Mouse (Mus musculus) T-helper 1 cell (primary cell): ENCODE results near the gene Anks1b.

Experiments
- in situ Hi-C: fragments of 300-600 bp; cut with MboI, MseI; formaldehyde crosslinking; loops from one replicate; pipeline ENCODE4 v1.15.1; 2025; ENCODE audit warnings: high pct_unique_total_duplicates

Anks1b gene

DNA sequence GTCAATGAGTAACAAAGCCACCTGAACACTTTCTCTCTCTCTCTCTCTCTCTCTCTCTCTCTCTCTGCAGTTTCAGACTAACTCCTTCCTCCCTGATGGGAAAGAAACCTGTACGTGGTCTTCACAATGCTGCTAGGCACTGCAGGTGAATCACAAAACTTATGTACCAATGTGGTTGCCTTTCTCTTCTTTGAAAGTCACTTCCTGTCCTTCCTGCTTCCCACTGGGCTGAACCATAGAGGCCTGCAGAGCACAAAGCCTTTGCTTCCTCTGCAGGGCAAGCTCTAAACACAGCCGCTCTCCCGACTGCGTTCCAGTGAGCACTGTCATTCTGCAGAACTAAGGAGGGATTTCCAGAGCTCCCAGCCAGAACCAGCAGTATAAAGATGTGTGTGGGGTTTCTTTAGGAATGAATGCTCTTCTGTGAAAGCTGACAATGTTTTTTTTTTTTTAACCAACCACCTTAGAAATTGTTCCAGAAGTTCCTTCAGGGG, 931.3 kb downstream of the Anks1b start:
- in situ Hi-C loops = no loop called here

DNA sequence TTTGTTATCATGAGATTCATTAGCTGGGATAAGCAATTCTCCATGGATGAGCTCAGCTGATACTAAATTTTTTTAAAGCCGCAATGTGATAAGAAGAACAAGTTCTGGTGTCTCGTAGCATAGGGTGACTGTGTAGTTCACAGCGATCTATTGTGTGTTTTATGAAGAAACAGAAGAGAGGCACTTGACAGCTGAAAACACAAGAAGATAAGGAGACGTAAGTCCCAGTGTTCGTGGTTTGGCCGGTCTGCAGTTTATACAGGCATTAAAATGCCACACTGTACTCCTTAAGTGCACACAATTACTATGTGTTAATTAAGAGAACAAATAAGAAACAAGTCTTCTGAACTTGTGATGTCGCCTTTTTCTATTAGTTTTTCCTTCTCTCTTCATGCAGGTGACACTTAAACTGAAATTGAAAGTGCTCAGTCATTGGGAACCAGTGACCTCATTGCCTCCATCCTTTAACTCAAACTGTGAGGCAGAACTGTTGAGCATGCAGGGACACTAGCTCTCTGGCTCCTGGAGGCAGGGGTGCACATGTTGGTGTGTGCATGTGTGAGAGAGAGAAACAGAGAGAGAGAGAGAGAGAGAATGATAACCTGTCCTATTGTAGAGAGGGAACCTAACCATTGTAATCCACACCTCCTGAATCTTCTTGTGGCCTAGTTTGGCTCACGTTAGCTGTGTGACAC, 935.5 kb downstream of the Anks1b start:
- in situ Hi-C loops = no loop called here

DNA sequence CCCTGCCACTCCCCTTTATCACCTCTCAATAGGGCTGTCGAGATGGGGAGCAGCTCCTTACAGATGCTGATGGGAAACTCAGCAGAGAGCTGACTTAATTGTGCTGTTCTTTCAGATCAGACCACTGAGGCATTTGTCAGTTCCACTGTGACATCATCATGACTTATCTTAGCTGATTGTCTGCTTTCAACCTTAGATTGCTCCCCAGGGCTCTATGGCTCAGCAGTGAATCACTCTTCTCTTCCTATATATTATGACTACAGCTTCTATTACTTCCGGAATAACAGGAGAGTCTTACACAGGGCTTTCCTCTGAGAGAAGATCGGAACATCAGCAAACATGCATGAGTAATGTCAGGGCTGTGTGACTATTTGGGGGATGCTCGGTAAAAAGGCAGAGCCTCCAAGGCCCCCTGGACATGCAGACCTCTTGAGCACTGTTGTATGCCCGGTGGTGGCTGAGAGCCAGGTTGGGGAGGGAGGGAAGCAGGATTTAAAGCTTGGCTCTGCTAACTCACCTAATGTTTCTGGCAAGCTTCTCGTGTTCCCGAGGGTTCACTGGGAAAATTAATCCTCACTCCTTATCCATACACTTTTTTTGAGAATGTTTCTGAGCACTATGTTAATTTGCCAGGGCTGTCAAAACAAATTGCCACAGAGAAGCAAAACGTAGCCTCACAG, 936.7 kb downstream of the Anks1b start:
- in situ Hi-C loops = no loop called here

DNA sequence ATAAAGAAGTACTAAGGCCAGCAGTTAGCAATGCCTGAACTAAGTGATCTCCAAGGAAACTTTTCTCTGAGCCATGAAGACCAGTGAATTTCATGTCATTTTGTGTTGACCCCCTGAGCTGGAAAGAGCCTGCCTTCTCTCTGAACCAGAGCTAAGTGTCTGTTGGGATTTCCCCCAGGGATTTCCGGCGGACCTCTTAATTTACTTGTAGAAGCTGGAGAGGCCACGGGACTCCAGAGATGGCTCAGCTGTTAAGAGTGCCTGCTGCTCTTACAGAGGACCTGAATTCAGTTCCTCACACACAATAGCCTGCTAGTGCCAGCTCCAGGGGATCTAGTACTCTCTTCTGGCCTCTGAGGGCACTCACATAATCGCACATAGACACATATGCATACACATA, 938.1 kb downstream of the Anks1b start:
- in situ Hi-C loops = no loop called here

DNA sequence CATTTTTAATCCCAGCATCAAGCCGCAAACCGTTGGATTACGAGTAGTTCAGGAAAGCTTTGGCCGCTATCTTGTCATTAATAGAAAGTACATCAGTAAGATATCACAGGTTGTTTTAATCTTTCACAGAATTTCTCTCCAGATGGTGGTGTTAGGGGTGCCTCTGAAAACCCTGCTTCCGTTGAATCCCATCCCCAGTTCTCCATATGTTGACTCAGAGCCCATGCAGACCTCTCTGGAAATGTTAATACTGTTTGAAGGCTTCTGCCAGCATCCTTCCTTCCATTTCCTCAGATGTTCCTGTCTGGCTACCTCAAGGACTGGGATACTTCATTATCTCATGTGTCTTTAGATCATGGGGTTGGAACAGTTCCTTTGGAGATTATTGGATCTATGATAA, 940.0 kb downstream of the Anks1b start:
- in situ Hi-C loops = no loop called here

DNA sequence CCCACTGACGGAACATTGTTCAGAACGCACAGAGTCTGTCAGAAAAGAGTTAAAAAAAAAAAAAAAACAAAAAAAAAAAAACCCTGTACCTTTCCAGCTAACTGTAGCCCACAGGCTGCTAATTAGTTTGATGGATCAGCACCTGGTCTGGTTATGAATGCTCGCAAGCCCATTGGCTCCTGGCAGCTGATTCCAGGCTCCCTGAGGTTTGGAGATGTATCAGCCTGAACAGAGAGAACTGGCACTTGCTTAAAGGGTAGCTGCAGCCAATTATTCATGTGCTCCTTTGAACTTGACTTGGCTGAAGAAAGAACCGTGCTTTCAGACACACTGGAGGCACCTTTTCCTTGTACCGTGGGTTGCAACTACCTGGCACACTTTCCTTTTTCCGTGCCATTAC, 941.1 kb downstream of the Anks1b start:
- in situ Hi-C loops = no loop called here

DNA sequence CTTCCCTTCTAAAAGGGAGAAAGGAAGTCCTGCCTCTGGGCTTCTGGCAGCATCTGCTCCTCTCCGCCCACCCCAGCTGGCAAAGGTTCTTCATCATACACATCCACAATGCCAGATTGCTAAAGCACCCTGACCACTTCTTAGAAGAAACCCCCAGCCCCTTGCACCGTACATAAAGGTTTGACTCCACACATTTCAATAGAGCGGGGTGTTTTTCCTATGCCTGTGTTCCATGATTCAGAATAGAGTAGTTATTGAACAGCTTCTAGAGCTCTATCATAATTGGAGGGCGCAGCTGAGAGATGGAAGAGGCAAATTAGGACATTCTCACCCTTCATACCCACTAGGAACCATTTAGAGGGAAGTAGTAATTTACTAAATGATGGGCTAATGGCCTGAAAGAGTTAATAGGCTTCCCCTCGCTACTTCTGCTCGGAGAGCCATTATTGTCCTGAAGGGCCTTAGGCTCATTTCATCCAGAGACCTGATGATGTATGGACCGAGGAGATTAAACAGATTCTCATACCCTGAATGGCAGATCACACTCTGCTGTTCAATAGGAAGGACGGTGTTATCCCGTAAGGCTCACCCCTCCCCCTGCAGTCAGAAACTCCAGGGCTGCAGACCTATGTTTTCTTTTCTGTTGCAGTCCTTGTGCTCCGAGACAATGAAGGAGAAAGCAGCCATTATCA, 945.1 kb downstream of the Anks1b start:
- in situ Hi-C loops = no loop called here

DNA sequence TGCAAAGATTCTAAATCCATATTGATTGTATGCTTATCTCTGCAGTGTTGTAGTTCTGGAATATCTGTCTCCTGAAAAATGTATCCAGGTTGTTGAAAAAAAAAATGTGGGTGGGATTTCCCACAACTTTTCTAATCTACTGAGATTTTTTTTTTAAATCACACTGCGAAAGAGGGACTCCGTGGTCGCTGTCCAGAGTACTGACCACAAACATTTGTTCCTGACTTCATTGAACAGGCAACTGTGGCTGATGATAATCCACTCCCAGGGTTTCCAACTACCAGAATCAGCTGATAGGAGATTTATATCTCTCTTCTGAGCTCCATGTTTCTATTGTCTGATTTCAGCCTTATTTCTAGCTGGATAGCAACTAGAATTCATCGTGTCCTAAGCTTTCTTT, 950.1 kb downstream of the Anks1b start:
- in situ Hi-C loops = no loop called here

DNA sequence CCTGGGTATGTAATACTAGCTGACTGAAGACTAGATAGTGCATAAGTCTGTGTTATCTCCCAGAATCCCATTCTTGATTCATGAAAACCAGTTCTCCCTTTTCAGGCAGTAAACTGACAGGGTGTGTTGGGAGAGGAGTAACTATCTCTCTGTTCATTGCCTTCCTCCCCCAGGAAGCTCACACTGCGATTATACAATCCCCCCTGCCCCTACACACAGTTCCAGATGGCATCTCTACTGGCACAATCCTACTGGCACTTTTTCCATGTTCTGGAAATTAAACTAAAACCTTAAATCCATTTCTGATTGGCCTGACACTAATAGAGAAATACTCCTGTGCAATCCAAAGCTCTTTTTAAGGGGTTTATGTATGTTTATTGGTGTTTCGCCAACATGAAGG, 951.4 kb downstream of the Anks1b start:
- in situ Hi-C loops = no loop called here

DNA sequence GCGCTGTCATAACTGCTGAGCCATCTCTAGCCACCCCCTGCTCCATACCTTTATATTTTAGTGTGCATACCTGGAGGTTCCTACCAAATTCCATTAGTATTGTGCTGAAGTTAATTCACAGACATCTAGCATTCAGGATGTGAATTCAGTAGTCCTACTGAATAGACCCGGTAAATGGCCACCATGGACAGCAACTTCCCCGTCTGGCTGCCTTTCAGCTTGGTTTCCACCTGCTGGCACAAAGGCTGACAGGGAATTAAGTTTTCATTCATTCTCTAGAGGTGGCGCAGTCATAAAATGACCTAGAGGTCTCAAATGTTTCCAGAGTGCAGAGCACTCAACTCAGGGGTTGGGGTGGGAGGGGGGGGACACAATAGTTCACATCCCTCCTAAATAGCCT, 953.6 kb downstream of the Anks1b start:
- in situ Hi-C loops = no loop called here

DNA sequence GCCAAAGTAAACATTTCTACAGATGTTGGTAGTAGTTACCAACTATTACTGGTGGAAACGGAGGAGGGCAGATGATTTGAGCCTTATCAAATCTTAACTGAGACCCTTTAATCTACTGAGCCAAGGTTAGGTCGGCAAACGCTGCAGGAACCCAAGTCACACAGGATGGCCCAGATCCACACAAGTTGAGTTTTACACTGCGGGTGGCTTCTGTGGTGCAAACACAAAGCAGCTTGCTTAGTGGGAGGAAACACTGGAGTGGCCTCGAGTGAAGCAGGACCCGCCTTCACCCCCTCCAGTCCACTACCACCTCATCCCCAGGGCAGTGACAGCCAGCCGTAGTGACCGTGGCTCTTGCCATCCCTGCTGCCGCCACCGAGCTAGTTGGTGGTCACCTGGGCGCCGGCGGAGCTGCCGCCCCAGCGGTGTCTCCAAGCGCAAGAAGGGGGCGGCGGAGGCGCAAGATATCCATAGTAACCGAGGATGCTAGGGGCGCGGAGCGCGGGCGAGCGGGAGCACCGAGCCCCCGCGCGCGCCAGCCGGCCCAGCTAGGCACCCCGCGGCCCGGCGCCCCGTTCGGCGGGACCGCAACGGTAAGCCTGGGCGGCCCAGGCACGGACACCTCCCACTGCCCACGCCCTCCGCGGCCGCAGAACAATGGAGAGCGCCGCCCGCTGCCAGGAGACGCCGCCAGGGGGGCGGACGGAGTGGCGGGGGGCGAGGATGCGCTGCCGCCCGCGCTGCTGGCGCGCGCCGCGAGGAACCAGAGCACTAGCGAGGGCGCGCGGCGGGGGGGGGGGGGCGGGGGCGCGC, 955.5 kb downstream of the Anks1b start:
- in situ Hi-C loops = no loop called here

DNA sequence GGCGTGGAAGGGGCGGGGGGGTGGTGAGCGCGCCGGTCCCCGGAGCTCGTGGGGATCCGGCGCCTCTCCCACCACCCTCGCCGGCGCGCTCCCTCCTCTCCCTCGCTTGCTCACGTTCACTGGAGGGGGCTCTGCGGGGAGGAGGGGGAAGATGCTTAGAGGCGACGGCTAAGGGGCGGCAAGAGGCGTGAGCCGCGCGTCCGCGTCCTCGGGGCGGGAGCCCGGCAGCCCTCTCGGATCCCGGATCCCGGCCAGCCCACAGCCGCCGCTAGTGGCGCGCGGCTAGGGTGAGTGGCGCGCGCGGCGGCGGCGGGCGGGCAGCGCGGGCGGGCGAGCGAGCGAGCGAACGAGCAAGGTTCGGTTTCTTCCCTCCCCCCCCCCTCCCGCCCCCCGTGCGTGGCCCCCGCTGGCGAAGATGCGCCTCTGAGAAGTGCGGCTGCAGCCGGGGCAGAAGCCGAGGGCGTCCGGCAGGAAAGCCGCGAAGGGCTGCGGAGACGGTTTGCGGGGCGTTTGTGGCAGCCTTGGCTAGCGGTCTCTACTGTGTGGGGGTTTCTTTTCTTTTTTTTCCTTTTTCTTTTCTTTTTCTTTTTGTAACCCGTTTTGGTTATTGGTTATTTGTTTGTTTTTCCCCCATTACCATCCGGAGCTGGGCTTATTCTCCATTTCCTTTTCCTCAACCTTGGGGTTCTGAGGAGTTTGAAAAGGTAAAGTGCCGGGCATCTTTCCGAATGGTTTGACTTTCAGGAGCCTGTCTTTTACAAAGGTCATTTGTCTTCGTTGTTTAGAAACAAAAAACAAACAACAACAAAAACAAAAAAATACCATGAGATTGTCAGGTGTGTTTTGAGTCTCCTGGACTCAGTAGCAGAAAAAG, 956.3 kb downstream of the Anks1b start:
- in situ Hi-C loops = no loop called here

DNA sequence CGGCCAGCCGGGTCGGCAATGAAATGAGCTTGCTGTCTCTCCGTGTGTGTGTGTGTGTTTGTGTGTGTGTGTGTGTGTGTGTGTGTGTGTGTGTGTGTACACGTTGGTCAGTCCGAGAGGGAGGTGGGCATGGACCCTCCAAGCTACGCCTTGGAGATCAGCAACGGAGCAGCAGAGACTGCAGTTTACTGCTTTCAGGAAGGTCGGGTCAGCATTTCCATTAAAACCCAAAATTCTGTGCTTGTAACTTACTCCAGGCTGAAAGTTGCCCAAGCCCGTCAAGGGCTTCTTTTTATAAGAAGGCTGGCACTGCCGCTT, 956.9 kb downstream of the Anks1b start:
- in situ Hi-C loops = no loop called here

DNA sequence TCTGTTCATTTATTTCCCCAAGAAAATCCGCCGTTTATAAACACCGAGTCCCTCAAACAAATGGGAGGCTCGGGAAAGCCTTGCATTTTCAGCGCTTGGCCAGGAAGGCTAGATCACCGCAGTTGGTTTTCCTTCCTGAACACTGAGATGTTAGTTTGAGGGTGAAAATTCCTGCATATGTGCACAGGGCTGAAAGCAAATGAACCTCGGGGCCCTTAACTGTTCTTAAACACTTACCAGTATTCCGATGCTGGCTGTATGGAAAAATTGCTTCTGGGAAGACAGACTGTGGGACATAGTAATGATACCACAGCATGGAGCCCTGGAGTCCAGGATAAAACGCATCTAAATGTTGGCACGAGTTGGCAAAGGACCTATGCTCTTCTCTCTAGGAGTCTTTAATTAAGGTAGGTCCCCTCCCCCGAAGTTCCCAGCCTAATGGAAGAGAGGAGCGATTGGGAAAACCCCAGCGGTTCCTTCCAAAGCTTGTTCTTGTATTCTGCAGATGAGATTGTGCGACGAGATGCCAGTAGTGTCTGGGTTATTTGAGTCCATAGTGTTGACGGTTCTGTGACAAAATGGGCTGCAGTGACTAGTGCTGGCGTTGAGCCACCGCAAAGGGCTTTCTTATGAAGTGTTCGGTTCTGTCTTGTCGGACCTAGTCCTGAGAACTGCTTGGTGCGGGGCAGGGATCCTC, 957.4 kb downstream of the Anks1b start:
- in situ Hi-C loops = no loop called here

DNA sequence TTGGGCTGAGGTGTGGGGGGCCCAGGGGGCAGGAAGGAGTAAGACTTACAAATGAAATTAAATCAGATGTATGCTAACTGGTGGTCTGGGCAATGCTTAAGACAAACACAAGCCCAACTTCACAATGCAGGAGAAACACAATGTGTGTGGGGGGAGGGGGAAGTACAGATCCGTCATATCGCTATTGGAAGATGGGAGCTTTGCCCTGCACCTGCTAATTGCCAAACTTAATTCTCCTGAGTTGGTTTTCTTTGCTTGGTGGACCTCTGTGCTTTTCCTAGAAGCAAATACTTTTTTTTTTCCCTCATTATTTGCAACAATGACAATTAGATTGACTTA, 957.9 kb downstream of the Anks1b start:
- in situ Hi-C loops = no loop called here

DNA sequence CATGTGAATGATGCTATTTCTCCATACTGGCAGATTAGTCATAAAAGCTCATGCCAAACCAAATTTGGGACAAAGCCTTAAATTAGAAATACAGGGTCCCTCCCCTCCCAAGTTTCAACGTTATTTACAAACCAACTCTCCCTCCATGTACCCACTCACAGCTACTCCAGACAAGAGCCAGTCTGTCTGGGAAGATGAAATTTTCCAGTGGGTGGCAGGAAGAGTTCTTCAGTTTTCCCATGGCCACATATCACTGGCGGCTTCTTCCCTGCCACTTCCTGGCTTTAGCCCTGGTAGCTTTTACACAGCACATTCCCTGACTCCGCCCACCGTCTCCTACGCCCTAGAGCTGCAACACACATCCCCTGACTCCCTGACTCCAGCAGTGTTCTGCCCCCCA, 961.0 kb downstream of the Anks1b start:
- in situ Hi-C loops = no loop called here

DNA sequence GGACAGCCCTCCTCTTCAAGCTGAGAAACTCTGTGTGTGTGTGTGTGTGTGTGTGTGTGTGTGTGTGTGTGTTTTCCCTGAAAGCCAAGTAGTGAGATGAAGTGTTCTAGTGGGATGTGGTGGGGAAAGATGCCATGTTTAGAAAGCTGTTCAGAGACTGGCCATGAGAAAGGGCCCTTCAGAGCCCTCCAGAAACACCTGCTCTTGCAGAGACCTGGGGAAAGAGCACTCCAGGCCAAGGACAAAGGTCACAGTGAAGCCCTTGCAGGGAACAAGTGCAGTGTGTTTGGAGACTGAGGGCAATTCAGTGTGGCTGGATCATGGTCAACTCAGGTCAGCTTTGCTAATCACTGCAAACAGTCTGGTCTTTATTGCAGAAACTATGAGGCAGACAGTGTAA, 961.9 kb downstream of the Anks1b start:
- in situ Hi-C loops = no loop called here

DNA sequence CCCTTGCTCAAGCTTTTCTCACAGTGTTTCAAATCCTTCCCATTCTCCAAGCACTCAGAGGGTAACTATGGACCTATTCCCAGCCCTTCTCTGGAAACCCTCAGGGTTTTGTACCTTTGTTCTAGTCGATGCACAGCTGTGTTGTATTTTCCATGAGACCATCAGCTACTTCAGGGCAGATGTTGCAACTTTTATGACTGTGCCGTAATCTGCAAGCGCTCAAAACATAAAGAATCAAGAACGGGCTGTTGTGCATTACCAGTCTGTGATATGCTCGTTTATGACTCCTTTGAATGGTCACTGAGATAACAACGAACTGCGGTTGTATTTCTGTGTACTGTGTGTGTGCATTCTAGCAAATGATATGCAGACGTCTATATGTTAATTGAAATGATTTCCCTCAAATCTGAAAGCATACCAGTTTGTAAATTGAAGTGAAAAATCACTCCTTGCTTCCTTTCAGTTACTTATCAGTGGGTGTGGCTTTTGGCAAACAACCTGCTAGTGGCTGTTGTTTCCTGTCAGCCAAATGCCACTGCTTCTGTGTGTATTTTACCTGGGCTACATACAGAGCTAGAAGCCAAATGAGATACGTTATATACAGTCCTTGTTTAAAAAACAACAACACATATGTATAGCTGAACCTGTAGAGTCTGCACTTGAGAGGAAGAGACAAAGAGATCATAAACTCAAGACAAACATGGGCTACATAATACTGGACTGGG, 966.5 kb downstream of the Anks1b start:
- in situ Hi-C loops = no loop called here

DNA sequence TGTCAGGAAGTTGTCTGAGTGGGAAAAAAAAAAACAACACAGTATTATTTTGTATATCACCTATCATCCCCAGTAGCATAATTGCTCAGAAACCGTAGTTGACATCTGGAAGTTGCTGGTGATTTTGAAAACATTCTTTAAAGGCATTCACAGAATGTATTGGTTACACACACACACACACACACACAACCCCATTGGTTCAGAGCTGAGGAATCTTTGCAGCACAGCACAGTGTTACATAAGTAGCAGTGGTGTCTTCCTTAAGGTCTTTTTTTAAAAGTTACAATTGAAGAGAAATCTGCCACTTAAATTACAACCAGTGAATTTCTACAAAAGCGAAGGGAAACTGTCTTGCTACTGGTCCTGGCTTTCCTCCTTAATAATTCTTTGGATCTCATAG, 969.1 kb downstream of the Anks1b start:
- in situ Hi-C loops = no loop called here

DNA sequence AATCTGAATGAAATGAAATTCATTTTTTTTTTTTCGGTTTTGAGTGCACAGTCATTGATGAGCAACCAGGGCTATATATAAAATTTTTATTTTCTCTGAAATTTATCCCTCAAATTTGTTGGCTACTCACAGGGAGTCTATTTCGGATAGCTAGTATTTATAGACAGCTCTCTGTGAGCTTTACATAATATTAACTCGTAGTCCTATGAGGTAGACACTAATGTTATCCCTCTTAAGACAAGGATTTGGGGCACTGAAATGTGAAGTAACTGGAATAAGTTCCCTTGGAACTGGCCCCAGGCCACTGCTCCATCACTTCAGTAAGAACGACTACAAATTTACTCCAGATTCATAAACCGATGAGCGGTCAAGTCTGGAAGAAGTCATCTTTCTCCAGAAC, 977.8 kb downstream of the Anks1b start:
- in situ Hi-C loops = no loop called here
